Mouse (Mus musculus) kidney, adult 18-20 months (tissue): Measurements from ENCODE around the gene Emc10.

Experiments
- DNase-seq: peaks from one replicate; pipeline ENCODE4 v3.0.0; 2021

Emc10 gene

GRCm38 (mm10) chr7:44525126-44525832 is 28.9 kb upstream of the Emc10 start:
- peak; percentile 92 for DNase-seq

DNA sequence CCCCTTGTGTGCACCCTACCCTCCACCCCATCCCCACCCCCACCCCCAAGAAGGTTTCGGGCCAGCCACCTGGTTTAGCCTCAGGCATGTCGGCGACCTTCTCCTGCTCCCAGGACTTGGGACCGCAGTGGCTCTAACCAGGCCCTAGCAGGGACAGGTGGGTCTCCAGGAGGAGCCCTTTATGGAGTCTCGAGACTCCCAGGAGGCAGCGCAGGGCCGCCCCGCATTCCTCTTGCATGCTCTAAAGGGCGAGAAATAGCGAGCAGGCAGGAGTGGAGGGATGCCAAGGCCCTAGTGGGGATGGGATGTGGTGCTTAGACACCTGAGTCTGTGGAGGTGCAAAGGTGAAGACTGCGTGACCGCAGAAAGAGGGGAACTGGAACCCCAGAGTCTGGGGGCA is 28.2 kb upstream of the Emc10 start, which contains the start of gene Mybpc2:
Gene Mybpc2, minus strand, starts transcription at position 155 of the 400 bp plus-strand sequence.
- peak; percentile 43 for DNase-seq

DNA sequence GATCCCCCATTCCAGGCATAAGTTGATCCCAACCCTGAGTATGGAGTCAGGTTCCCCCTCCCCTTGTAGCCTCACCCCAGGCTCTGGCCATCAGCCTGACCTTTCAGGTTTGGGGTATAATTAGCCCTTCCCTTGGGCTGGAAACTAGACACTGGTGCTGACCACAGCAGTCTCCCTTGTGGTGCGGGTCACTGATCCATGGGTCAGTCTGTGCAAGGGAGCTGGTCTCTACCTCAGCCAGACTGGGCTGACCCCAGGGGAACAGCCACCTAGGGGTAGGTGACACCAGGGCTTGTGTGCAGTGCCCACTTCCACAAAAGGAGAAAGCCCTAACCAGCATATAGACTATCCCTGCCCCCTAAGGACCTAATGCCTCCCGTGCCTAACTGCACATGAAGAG is 26.7 kb upstream of the Emc10 start:
- DNase-seq = no peak

GRCm38 (mm10) chr7:44521710-44522109 is 25.4 kb upstream of the Emc10 start:
- DNase-seq = peak; percentile 73

DNA sequence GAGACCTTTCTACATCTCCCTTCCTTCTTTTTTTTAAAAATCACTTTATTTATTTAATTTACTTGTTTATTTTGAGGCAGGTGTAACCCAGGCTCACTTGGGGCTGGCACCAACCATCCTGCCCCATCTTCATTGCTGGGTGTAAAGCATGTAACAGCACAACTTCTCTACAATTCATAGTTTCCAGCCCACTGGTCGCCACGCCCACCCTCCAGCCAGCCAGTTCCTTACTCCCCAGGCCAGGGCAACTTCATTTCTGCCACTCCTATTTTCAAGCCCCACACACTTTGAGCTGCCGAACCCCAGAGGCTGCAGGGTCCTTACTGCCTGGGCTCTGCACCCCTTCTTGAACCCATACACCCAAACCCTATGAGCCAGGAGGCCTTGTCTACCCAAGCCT is 24.7 kb upstream of the Emc10 start:
- DNase-seq = no peak

DNA sequence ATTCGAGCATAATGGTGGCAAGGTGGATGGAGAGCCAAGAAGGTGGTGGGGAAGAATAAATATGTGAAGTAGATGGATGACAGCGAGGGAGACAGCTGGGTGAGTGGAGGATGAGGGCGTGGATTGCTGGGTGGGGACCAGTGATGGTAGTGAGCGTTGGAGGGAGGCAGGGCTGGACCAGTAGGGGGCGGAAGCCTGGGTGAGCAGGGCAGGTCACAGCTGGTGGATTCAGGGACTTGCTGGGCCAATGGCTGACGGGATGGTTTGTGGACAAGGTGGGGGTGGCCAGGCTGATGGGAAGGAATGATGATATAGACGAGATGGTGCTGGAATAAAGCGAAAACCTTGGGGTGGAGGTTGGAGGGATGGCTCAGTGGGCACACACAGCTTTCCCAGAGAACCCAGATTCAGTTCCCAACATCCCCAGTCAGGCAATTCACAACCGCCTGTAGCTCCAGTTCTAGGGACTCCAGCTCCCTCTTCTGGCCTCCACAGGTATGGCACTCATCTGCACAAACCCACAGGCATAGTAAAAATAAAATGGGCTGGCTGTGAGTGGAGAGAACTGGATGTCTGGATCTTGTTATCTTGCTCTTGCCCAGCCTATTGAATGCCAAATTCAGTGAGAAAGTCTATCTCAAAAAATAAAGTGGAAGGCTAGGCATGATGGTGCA is 23.0 kb upstream of the Emc10 start:
- no peak for DNase-seq

GRCm38 (mm10) chr7:44507491-44507890 is 11.2 kb upstream of the Emc10 start:
- DNase-seq = no peak

GRCm38 (mm10) chr7:44501563-44502115 is 5.3 kb upstream of the Emc10 start:
- peak; percentile 71 for DNase-seq

GRCm38 (mm10) chr7:44500046-44500445 is 3.7 kb upstream of the Emc10 start:
- DNase-seq = no peak

DNA sequence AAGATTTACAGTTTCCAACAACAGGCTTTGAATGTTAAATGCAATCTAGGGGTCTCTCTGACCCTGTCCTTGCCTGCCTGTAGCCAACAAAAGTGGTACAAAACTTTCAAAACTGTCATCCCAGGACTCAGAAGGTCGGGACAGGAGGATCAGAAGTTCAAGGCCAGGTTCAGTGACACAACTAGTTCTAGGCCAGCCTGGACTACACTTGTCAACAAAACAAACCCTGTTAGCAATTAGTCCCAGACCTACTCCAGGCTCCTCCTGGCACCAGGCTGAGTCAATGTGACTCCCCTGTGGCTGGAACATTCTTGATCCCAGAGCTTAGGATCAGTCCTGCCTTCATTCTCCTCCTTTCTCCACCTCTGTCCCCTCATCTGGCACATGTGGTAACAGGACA is 2.6 kb upstream of the Emc10 start:
- DNase-seq = no peak

DNA sequence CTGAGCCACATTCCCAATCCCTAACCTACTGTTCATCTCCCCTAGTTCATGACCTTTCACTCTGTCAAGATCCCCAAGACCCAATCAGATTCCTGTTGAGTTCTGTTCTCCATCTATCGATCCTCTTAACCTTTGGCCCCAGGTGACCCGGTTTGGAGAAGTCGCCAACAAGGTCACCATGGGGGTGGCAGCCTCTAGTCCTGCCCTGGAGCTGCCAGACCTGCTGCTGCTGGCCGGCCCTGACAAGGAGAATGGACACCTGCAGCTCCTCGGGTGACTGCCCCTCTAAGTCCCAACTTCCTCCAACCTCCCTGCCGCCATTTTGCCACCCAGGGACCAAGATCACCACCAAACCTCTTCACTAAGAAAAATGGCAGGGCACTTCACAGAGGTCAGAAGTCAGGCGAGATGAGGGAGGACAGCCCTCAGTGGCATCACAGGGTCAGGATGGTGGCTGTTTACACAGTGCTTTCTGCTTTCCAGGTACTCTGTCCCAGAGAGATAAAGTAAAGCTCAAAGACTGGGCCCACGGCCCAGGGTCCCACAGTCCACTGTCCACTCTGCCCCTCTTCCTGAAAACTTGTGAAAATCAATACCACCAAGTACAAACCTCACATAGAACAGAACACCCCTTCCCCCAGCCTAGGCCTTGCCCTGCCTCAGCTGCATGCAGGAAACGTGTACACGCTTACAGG is 1.2 kb upstream of the Emc10 start:
- no peak for DNase-seq

DNA sequence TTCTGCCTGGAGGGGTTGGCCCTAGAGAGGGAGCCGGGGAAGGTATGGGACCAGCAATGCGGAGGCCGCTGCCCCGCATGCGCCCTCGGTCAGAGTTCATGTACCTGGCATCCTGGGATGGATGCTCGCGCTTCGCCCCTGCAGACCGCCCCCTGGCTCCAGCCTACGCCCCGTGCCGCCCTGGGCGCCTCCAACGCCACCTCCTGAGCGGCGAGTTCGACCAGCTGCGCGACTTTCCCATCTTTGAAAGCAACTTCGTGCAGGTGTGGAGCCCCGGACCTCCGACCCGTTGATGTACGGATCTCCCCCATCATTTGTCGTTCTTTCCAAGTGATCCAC is 411 bp upstream of the Emc10 start:
- no peak for DNase-seq

GRCm38 (mm10) chr7:44495086-44495485 is 1.2 kb downstream of the Emc10 start:
- no peak for DNase-seq

- no peak for DNase-seq
Measured at GRCm38 (mm10) chr7:44494681-44495080, 1.6 kb downstream of the Emc10 start.

DNA sequence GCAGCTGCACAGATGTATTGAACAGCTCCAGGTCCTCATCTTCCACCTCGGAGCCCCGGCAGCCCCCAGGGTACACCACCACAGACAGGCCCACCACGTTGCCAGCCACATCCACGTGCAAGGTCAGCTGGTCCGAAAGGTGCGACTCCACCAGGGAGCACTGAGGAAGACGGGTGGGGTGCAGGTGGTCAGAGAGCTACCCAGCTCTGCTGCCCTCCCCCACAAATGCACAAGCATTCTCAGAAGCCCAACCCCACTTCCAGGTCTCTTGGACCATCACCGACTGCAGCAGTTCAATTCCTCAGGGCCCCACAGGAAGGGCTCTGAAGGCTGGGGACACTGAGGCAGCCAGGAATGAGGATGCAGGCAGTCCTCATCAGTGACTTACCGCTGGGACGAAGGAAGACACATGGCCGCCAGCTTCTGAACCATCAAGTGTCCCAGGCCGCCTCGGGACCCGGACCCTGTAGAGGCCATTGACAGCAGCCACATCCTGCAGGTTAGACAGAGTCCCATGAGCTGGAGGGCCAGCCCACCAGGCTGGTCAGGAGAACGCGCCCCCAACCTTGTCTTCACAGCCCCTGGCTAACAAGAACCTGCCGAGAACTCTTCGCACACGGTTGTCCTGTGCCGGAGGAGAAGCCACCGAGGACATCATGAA is 4.0 kb downstream of the Emc10 start:
- no peak for DNase-seq

- no peak for DNase-seq
Measured at GRCm38 (mm10) chr7:44491391-44491790, 4.9 kb downstream of the Emc10 start.

- no peak for DNase-seq
Measured at GRCm38 (mm10) chr7:44490281-44490680, 6.0 kb downstream of the Emc10 start.

- no peak for DNase-seq
Measured at GRCm38 (mm10) chr7:44488545-44488944, 7.8 kb downstream of the Emc10 start.

DNA sequence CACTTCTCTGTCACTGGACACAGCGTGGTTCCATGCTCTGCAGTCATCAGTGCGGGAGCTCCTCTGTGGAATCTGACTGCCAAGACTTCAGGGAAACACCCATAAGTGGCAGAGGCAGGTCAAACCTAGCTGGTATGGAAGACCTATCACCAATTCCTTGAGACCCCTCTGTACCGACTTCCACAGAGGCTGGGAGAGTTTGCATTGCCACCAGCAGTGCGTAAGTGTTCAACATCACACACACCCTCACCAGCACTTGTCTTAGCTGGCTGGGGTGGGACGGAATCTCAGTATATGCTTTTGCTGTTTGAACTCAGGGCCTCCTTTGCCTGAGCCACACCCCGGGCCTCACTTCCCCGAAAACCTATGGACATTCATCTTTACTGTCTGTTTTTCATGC is 8.4 kb downstream of the Emc10 start:
- no peak for DNase-seq

DNA sequence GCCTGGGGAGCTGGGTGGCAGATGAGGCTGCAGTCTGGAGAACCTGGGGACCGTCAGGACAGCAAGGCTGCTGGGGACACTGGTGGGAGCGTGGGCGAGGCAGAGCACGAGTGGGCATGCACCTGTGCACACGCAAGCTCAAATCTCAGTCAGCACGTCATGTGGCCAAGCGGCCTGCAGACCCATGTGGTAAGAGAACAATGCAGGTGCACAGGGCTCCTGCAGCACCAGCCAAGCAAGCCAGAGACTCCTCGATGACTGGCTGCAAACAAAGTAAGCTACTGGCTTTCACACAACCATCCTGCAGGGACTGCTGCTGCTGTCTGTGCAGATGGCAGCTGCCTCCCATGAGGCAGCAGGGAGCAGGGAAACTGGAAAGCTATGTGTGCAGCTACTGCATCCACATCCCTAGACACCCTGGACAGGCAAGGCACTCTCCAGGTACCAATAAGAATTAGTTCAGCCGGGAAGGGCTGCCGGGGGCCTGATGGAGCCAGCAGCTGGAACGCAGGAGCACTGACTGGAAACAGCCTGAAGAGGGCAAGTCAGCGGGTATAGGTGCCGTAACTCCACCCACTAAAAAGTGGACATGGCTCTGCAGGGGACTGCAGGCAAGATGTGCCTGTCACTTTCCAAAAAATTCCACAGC is 9.3 kb downstream of the Emc10 start:
- DNase-seq = no peak

- no peak for DNase-seq
Measured at GRCm38 (mm10) chr7:44485572-44486195, 10.6 kb downstream of the Emc10 start.
